Mouse (Mus musculus): ENCODE data around the gene Tuba1c.

Tuba1c gene

DNA sequence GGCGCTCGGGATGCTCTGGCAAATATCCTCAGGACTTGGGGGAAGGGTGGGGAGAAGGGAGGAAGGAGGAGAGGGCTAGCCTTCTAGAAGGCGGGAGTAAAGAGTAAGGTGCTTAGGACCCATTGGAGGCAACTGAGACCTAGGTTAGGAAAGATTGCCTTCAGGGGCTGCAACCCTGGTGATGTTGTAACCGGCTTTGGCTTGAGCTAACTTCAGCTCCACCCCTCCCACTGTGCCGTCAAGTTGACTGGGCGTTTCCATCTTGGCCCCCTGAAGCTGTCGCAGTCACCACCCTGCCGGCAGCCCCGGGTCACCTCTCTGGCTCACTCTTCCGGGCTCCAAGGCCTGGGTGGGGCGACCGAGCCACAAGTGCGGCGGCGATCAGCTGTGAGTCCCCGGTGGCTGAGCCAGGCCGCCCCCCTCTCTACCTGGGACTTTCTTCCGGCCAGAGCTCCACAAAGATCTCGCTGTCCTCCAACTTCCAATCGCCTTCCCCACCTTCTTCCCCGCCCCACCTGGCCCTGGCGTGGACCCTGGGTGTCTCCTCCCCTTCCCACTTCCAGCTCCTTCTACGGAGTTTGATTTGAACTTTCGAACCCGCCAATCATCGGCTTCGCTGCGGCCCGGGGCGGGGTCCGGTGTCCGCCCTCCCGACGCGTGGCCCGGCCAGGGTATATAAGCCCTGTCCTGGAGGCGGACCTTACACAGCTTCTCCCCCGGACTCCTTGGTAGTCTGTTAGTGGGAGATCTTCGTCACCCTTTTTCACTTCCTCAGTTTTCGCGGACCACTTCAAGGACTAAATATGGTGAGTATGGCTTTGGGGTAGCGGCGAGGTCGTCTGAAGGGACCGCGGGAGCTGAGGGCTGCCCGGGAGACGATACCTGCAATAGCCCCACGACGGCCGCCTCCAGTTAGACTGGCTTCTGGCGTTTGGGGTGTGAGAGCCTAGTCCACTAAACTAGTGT, at the start of gene Tuba1c:
Tuba1c (plus strand) TSS at position 273 of the 966 bp plus-strand sequence.
- peak; percentile 98 for DNase-seq (ENCODE audit: low read depth, low spot score)

DNA sequence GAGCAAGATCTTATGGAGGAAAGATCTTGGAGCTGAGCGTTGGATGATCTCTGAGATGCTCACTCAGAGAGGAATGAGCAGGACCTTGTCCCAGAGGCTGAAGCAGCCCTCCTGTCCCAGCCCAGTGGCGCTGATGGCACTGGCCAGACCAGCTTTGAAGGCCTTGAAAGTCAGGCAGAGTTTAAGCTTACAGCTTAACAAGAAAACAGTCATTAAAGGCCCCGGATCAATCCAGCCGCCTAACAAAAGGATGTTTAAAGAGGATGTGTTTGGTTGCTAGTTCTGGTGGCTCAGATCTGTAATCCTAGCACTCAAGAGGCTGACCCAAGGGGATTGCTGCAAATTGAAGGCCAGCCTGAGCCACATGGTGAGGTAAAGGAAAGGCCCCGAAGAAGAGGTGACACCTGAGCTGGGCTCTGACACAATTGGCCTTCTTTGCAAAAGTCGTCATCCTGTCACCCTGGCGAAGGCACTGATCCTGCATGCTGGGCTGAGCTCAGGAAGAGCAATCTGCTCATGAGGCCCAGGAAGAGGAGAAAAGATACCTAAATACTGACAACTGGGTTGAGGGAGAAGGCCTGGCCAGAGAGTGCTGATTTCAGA, 49.6 kb upstream of the Tuba1c start:
- no peak for DNase-seq (ENCODE audit: low read depth, low spot score)

DNA sequence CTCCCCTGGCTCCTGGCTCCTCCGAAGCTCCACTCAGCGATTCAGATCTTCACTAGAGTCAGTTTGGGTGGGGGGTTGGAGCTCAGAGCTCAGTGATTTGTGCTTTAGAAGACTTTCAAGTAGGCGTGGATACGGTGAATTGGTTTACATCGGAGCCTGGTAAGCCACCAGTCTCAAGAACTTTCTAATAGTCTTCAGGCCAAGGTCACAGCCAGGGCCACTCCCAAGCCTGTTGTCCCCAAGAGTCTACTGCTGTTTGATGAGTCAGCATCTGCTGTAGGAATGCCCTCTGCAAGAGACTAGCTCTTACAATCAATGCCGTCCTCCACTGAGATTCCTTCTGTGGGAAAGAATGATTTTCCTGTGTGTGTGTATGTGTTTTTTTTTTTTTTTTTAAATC, 47.6 kb upstream of the Tuba1c start:
- peak; percentile 96 for DNase-seq (ENCODE audit: low read depth, low spot score)

DNA sequence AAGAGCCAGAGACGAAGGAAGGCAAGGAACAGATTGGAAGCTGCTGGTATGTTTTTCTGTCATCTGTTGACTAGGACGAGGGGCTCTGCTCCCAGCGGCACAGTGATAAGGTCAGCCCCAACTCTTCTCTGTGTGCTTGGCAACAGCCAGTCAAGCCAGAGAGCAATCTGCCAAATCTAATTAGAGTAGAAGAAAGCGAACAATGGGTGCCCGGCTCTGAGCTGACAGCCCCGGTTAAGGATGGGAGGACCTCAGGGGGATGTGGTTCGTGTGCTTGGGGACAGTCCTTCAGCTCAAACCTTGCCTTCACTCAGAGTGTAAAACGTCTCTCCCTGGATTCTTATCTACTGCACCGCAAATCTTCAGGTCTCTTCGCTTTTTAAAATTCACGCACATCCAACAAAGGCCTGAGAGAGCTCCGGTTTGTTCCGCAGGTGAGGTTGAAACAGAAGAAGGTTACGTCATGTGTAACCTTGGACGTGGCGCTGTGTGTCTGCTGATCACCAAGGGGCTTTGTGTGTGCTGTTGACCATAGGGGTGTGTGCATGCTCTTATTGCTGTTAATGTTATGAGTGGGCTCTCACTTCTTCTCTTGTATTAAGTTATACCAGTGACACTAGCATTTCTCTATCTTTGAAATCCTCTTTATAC, 46.1 kb upstream of the Tuba1c start:
- DNase-seq (ENCODE audit: low read depth, low spot score): no peak

DNA sequence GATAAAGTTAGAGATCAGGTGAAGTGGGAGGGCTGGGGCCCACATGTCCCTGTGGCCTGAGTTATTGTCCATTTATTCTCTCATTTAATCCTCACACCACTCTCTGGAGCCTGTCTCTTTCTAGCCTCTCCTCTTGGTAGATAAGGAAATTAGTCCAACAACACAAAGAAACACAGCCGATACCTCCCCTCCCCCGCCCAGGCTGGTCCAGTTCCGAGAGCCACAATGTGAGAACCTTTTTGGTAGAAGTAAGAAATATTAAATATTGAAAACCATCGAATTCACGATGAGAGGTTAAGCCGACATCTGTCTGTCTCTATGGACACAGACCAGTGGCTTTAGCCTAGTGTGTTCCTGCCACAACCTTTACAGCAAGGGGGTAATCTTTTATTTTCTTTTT, 45.0 kb upstream of the Tuba1c start:
- DNase-seq (ENCODE audit: low read depth, low spot score): no peak

DNA sequence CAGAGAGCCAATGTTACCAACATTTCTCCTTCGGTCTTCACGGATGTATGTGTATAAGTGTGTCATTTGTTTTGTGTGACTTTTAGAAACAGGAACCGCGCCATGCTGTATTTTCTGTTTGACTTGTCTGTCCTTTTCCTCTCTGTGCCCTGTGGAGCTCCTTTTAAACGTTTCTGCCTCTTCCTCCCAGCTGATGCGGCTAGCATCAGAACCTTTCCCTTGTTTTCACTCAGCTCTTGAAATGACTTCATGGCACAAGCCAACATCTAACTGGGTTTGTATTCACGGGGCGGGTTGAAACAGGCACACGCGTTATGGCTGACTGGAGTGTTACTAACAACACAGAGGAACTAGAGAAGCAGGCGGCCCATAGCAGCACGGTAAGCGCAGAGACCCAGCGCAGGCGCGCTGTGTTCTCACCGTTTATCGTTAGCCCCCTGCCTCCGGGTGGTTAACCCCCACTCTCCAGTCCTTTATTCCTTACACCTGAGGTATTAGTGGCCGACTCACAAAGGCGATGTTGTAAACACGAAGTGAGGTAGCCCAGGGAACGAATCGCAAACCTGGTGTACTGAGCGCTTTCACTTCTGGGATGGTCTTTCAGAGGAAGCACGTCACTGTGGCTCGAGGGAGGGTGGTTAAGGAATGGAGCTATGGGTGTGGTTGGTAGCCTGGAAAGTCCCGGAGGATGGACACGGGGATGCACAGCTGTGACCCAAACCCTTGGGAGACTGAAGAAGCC, 44.3 kb upstream of the Tuba1c start:
- peak; percentile 86 for DNase-seq (ENCODE audit: low read depth, low spot score)

DNA sequence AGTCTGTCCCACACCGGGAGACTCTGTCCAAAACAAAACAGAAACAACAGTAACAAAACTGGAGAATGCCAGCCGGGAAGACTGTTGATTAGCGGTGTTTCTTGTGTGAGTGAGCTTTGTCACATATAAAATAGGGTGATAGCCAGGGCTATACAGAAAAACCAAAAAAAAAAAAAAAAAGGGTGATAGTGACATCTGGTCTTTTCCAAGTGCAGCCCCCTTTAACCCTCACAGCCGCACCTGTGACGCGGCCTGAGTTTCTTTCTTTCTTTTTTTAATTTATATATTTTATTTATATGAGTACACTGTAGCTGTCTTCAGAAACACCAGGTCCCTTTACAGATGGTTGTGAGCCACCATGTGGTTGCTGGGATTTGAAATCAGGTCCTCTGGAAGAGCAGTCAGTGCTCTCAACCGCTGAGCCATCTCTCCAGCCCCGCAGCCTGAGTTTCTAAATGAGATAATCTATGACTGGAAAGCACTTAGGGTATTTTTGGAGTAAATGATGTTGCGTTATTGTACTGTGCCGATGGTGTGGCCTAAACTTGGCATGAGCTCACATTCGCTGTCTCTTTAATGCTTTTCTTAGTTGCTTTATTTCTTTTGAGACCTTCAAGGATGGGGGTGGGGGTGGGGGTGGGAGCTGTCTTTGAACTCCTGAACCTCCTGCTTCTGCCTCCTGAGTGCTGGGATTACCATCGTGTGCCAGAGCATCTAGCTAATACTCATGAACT, 43.5 kb upstream of the Tuba1c start:
- no peak for DNase-seq (ENCODE audit: low read depth, low spot score)

DNA sequence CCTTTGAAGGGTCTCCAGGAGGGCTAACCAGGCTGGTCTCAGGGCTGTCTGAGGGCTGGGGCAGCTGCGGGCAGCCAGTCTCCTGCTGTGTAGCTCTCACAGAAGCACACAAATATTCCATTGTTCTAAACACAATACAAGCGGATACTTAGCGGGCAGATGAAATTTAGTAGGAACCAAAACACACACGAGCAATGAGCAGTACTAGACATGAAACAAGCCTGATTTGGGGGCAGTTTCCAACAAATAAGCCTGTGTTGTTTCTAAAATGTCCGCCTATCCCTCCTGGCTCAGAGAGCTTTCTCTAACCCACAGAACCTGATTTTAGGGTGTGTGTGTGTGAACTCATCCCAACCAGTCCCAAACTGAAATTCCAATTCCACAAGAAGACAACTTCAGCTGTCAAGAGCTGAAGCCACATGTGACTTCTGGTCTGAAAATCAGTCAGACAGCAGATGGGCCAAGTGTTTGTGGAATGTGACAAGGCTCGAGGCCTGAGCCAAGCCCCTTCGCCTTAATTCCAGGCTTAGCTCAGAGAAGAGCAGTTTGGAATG, 42.5 kb upstream of the Tuba1c start:
- peak; percentile 72 for DNase-seq (ENCODE audit: low read depth, low spot score)

DNA sequence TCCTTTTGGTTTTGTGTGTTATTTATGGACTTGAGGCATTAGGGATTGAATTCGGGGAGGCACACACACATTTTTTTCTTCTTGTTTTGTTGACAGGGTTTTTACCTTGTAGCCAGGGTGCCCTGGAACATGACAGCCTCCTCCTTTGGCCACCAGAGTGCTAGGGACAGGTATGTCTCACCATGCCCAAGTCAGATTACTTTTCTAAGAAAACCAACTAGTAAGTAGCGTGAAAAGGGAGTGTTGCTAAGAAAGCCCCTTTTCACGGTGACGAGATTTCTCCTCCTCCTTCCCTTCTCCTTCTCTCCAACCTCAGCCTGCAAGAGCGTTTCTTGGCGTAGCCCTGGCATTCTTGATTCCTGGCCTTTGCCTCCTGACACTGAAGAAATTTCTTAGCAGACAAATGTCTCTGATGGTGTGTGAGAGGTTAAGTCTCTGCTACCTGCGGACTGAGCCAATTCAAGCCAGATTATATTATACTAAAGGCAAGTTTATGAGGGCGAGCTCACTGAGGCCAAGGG, 42.0 kb upstream of the Tuba1c start:
- no peak for DNase-seq (ENCODE audit: low read depth, low spot score)

DNA sequence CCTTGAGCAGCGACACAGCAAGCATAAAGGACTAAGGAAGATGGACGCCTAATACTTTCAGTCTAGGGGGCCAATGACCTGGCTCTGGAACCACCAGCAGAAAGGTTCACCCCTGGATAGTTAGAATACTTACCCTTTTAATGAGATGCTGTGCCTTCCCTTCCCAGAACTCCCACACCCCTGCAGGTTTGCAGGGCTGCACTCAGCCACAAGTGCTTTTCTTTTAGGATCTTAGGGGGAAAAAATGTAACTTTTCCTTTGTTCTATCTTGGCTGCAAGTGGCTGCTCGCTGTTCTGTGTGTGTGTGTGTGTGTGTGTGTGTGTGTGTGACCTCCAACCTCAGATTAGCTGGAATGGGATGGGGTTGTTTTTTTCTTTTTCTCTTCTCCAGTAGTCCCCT, 40.9 kb upstream of the Tuba1c start:
- DNase-seq (ENCODE audit: low read depth, low spot score): no peak

DNA sequence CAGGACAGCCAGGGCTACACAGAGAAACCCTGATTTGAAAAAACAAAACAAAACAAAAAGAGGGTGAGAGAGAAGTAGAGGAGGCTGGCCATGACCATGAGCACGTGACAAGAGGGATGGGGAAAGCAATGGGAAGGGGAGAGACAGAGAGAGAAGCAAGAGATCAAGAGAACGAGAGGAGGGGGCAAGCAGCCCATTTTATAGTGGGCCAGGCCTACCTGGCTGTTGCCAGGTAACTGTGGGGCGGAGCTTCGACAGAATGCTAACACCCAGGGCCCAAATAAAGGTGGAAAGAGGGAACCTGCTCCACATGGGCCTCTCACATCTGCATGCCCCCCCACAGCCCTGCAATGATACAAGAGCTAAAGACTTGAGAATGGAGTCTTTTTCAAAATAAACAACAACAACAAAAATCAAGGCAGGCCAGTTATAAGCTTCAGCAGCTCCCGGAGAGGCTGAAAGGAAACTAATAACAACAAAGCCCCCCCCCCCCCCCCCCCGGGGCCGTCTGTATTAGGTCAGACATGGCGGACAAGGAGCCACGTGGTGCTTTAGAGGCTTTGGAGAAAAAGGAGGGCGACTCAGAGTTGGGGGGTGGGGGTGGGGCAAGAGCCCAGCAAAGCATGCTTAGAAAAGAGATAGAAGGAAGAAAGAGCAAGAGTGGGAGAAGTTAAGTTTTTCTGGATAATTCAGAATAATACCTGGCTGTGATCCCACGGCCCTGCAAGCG, 39.8 kb upstream of the Tuba1c start:
- DNase-seq (ENCODE audit: low read depth, low spot score): peak; percentile 72

DNA sequence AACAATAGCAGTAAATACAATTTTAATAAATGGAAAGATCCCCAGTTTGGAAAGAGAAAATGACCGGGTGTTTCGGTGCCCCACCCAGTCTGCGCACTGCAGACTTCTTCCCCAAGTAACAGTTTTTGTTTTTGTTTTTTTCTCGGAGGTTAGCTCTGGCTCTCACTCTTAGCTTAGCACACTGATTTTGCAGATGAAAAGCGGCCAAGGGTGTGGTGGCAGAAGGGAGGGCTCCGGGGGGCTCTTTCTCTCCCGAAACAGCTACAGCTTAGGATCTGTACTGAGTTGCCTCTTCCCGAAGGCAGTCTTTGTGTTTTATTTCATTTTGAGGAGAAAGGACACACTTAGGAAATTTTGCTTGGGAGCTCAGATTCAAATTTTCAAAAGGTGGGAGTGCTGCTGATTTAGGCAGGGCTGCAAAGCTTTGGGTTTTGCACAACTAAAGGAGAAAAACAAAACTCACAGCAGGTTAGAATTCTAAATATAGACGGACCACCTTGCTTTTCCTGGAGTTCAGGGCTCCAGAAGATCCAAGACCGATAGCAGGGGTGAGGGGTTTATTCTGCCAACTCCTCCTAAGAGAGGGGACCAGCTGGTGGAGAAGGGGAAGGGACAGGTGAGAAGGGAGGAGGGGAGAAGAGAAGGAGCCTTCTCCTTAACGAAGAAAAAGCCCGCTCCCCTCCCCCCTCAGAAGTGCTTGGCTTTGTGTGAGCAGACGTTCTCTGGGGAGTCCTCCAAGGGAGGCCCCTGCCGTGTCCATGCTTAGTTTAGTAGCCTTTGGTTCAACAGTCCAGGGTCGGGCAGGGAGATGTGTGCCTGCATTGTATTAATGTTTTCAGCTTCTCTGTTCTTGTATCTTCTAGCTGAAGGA, 38.8 kb upstream of the Tuba1c start:
- DNase-seq (ENCODE audit: low read depth, low spot score): peak; percentile 70

DNA sequence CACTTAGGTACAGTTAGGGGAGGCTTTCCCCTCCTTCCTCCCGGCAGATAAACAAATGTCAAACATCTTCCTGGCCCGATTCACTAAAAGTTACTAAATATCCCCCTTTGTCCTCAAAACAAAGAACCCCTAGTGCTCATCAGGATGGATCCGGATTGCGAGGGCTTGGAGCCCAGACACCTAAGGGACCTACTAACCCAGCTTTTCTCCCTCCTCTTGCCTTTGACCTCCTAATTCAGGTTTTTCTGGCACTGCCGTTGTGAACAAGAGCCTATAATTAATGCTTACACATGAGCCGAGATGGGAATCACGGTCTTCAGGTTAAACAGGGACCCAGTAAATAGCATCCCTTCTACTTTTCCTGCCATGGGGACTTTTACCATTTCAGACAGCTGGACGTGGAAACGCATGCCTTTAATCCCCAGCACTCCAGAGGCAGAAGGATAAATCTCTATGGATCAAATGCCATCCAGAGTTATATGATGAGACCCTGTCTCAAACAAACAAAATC, 38.1 kb upstream of the Tuba1c start:
- DNase-seq (ENCODE audit: low read depth, low spot score): peak; percentile 83

DNA sequence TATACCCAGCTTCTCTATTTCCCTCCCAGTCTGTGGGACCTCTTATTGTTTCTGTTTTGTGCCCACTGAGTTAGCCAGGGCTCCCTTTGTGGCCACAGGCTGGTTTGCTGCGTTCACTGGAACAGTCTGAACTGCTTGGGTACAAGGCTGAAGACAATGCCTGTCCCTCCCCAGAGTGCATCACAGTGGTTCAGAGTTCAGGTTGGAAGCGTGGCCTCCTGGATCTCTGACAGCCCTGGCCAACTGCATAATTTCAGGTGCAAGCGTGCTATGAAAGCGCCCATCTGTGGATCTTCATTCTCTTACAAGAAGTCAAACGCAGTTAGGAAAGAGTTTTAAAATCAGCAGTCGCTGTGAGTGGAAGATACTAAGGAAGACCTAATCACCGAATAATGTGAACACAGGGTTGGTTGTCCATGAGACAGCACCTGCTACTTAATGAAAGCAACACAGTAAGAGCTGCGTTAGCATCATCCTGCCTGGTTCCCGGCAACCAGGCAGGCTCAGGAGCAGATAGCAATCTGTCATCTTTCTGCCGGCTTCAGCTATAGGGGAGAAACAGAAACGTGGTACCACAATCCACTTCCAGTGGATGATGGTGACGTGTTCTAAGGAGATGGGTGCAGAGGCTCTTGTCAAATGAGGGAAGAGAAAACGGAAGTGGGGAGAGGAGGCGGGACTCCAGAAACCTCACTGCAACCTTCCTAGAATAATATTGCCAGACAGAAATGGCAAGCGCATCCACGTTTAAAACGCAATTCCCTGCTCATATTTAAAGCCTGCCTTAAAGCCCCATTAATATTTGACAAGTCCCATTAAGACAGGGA, 37.4 kb upstream of the Tuba1c start:
- no peak for DNase-seq (ENCODE audit: low read depth, low spot score)

DNA sequence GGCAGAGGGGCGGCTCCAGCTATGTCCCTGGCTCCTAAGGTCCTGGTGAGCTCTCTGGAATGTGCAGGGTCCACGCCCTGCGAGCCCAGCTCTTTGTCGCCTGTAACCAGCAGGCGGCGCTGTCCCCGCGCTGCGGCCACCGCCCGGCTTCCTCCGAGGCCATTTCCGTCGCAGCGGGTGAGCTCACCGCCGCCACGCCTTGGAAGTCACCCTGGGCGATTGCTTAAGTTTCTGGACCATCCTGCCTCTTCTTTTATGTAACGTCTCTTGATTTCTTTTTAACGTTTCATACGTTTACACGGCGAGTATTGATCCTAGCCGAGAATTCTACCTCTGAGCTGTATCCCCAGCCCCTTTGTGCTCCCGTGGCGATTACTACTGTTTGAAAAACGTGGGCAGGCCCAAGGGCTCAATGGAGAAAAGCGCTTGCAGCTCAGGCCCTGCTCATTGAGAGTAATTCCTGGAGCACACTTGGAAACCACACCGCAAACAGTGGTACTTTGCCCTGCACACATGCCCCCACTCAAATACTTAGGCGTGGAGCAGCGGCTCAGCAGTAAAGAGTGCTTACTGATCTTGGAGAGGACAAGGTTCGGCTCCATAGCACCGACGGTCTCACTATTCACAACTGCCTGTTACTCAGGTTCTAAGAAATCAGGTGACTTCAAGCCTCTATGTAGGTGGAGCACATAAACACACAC, 36.4 kb upstream of the Tuba1c start:
- peak; percentile 99 for DNase-seq (ENCODE audit: low read depth, low spot score)

DNA sequence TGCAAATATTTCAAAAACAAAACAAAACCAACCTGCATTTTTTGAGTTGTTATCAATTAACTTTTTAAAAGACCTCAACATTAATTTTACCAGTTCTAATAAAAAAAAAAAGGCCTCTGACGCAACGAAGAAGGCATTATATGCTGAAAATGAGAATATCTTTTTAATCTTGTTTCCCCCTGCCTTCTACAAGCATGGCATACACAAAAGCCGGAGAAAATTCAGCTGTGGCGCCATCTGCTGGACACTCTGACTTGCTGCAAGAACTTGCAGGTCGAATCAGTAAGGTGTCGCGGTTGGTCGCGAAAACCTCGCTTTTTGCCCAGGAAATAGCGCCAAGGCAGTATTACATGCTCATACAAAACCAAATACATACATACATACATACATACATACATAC, 35.8 kb upstream of the Tuba1c start:
- peak; percentile 93 for DNase-seq (ENCODE audit: low read depth, low spot score)

DNA sequence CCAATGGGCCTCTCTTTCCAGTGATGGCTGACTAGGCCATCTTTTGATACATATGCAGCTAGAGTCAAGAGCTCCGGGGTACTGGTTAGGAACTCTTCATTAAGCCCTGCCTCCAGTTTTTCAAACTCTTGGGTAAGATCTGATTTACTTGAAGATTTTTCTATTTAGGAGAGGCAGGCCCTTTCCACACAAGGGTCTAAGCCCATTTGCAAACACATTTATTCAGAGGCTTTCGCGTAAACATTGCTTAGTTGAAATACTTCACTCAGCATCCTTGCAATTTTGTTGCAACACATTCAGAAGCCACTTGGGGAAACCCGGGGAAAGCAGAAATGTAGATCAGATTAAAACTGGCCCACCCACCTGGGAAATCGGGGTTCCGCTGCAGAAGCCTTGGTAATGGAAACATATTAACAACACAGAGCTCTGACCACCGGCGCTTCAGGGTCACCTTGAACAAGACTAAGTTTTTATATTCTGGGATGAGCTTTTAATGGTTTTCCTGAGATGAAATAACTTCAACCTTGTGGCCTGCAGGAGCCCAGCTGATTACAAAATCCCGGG, 34.7 kb upstream of the Tuba1c start:
- DNase-seq (ENCODE audit: low read depth, low spot score): no peak
